Mouse (Mus musculus) G1E (cell line): ENCODE measurements around the gene Parp11. TPM values are rescaled to one million over a fixed set of nuclear protein-coding genes. Genes with fewer than 3 reads are reported as not detected.
A peak's percentile ranks its signal among the peaks of the same experiment; 100 is the strongest.

Source experiments
- ATAC-seq: 2 replicates; pipeline ENCODE4 v1.8.0; 2016; ENCODE audit warnings: mild to moderate bottlenecking; ENCODE audit not compliant: insufficient number of reproducible peaks, poor library complexity, low FRiP score, severe bottlenecking; ENCODE audit errors: extremely low read depth
- DNase-seq: peaks from one replicate; pipeline ENCODE4 v3.0.0; 2012; ENCODE audit warnings: low spot score
- H3K27me3 ChIP-seq: 2 replicates; pipeline ENCODE4 v1.6.1; 2012; ENCODE audit warnings: mild to moderate bottlenecking, low read length, inconsistent platforms; ENCODE audit not compliant: insufficient read depth
- H3K36me3 ChIP-seq: replicated peaks from 2 replicates; pipeline ENCODE3; 2012; ENCODE audit warnings: mild to moderate bottlenecking, inconsistent platforms
- H3K4me1 ChIP-seq: 2 replicates; pipeline ENCODE4 v1.6.1; 2012; ENCODE audit warnings: low read depth, low read length, inconsistent platforms, mixed read lengths; ENCODE audit not compliant: insufficient read depth
- H3K4me3 ChIP-seq: 2 replicates; pipeline ENCODE4 v1.5.1; 2012; ENCODE audit warnings: low read depth, mild to moderate bottlenecking, inconsistent platforms, low read length, moderate library complexity, mixed read lengths
- H3K9me3 ChIP-seq: replicated peaks from 2 replicates; pipeline ENCODE4 v1.6.1; 2012; ENCODE audit warnings: inconsistent platforms
- CTCF ChIP-seq: IDR thresholded peaks from 2 replicates; pipeline ENCODE4 v1.5.1; 2012; ENCODE audit warnings: low read depth, low read length, inconsistent platforms, mixed read lengths
- GATA1 ChIP-seq: IDR thresholded peaks from 2 replicates; pipeline ENCODE4 v1.6.1; 2012; ENCODE audit warnings: borderline replicate concordance, low read length, inconsistent platforms, mixed read lengths
- GATA2 ChIP-seq: IDR thresholded peaks from 2 replicates; pipeline ENCODE4 v1.6.1; 2012; ENCODE audit warnings: low read depth, low read length, inconsistent platforms, borderline replicate concordance
- POLR2AphosphoS5 ChIP-seq: IDR thresholded peaks from 2 replicates; pipeline ENCODE4 v1.6.1; 2012; ENCODE audit warnings: low read depth, low read length, inconsistent platforms; ENCODE audit not compliant: insufficient replicate concordance
- TAL1 ChIP-seq: conservative IDR thresholded peaks from 2 replicates; pipeline ENCODE4 v1.6.1; 2012; ENCODE audit warnings: low read depth, low read length, inconsistent platforms, mixed read lengths
- polyA plus RNA-seq: library from polyadenylated mRNA; stranded (reverse); fragments of >175 nt; gene quantifications from 2 replicates; pipeline ENCODE4 v1.2.3, GENCODE M21; 2012
- total RNA-seq, 2 experiments: library from RNA; stranded (forward) in 1 of 2; stranded (reverse) in 1 of 2; fragments of 200-1000 nt in 1 of 2; fragments of >200 nt in 1 of 2; fragmentation: Nextera tagmentation in 1 of 2; gene quantifications; 2 replicates each; pipeline ENCODE4 v1.2.3; 2014 to 2017

Parp11 gene
- total and polyA plus RNA-seq, 3 experiments = 5.0 to 22.3 (median 19.5) TPM

DNA sequence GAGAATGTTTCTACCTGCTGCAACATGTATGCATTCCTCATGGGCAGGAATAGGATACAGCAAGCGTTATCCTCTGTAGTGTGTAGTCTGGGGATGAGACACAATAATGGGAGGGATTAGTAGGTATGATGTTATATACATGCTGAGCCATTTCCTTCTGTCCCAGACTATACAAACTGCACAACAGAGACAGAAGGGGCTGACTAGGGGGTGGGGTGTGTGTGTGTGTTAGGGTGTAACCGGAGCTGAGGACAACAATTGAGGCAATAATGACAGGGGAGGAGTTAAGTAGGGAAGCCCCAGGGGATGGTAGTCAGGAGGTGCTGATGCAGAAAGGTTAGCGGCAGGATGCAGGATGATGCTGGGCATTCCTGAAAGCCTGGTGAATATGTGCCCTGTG is 28.6 kb downstream of the Parp11 start:
- no peaks in the 10 kb centered on the region for H3K9me3 ChIP-seq
- H3K4me3 ChIP-seq = no peak overlapping the region
- H3K27me3 ChIP-seq = no peaks in the 10 kb centered on the region
- peaks cover 36% of the 10 kb centered on the region for H3K4me1 ChIP-seq
- TF ChIP-seq GATA1 (no peak), CTCF (no peak), GATA2 (no peak), TAL1 (no peak), POLR2AphosphoS5 (no peak)
- peaks cover 69% of the 10 kb centered on the region for H3K36me3 ChIP-seq
- ATAC-seq (no peak), DNase-seq (no peak)

DNA sequence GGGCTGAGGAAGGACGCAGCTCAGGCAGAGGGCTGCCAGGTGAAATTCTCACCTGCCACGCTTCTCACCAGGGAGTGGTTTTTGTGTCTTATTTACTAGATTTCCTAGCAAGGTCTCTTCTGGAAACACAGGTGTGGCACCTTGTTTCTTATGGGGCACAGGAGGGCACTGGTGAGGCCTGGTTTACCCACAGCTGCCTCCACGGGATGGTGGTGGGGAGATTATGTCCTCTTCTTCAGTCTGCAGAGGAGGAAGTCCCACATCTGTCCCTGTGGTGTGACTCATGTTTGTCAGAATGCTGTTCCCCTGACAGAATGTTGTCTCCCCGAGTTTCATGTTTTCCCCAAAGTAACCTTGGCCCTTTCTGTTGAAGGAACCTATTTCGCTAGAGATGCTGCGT is 44.4 kb downstream of the Parp11 start:
- no peaks in the 10 kb centered on the region for H3K27me3 ChIP-seq
- peaks cover 36% of the 10 kb centered on the region for H3K36me3 ChIP-seq
- DNase-seq = no peak
- H3K9me3 ChIP-seq = no peaks in the 10 kb centered on the region
- ATAC-seq = no peak
- H3K4me3 ChIP-seq = no peak overlapping the region
- H3K4me1 ChIP-seq = peaks cover 5% of the 10 kb centered on the region; the same call in 1 of the 2 replicates
- TF ChIP-seq TAL1 (no peak), GATA1 (no peak)

DNA sequence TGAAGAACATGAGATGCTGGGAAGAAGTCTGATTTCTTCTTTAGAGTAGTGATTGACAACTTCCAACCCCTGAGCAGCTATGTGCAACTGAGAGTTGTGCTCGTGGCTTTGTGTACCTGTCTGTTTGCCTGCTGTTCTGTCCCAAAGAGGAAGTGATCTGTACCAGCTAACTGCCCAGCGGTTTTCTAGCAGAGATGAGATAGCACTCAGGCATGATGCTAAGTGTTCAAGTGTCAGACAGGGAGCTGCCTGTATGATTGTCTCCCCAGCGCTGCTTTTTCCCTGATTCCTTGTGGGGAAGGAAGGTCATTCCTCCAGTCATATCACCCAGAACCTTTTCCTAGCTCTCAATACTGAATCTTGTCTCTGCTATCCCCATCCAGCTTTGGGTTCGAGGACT is 45.9 kb downstream of the Parp11 start:
- no peak for TF ChIP-seq GATA2
- TF ChIP-seq CTCF = no peak
- TF ChIP-seq POLR2AphosphoS5 = no peak
- no peak for TF ChIP-seq GATA1
- no peak for TF ChIP-seq TAL1
- H3K4me1 ChIP-seq = peaks cover 5% of the 10 kb centered on the region; the same call in 1 of the 2 replicates
- H3K27me3 ChIP-seq = no peaks in the 10 kb centered on the region
- ATAC-seq (peak; percentile 40; the same call in 1 of the 2 replicates), DNase-seq (no peak)
- H3K9me3 ChIP-seq = no peaks in the 10 kb centered on the region
- no peak overlapping the region for H3K4me3 ChIP-seq
- H3K36me3 ChIP-seq = peaks cover 32% of the 10 kb centered on the region

DNA sequence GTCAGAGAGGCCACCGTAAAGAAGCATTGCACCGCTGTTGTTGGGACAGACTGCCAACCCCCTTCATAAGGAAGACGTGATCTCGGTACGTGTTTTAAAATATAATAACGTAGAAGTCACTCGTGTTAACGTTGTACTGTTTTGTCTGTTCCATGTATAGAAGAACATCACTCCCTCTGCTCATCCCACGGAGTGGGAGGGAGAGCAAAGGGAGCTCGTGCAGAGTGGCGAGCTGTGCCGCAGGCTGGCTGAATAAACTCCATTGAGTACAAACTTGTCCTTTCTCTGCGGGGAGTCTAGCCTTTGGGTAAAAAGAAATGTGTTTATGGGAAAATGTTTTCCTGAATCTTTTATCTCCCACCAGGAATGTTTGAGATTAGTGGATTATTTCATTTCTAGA is 47.1 kb downstream of the Parp11 start:
- Histone ChIP-seq H3K9me3 (no peaks in the 10 kb centered on the region), H3K4me1 (peaks cover 5% of the 10 kb centered on the region; the same call in 1 of the 2 replicates), H3K4me3 (no peak overlapping the region), H3K27me3 (no peaks in the 10 kb centered on the region), H3K36me3 (peaks cover 30% of the 10 kb centered on the region)
- DNase-seq = no peak
- no peak for TF ChIP-seq POLR2AphosphoS5
- TF ChIP-seq GATA1 = no peak
- no peak for TF ChIP-seq CTCF
- TF ChIP-seq TAL1 = no peak
- no peak for TF ChIP-seq GATA2
- ATAC-seq = no peak

DNA sequence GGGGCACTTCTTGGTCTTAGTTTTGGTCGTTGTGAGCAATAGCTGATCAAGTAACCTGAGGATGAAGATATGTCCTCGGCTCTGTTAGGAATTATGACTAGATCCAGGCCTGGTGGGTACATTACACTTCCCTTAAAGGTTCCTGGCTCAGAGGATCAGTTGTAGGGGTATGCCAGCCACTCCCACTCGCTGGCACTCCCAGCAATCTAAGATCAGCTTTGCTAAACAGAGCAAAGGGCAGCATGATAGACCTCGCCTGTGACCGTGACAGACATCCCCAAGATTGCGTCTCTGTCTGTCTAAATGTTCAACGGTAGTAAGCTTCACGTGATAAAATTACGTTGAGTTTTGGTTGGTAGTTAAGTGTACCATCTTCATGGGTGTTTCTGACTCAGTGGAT is 47.7 kb downstream of the Parp11 start:
- no peak overlapping the region for H3K4me3 ChIP-seq
- no peaks in the 10 kb centered on the region for H3K9me3 ChIP-seq
- peaks cover 30% of the 10 kb centered on the region for H3K36me3 ChIP-seq
- H3K27me3 ChIP-seq = no peaks in the 10 kb centered on the region
- DNase-seq = no peak
- no peak for ATAC-seq
- H3K4me1 ChIP-seq = peaks cover 5% of the 10 kb centered on the region; the same call in 1 of the 2 replicates
- no peak for TF ChIP-seq TAL1
- no peak for TF ChIP-seq GATA1
- no peak for TF ChIP-seq GATA2
- no peak for TF ChIP-seq CTCF
- TF ChIP-seq POLR2AphosphoS5 = no peak

DNA sequence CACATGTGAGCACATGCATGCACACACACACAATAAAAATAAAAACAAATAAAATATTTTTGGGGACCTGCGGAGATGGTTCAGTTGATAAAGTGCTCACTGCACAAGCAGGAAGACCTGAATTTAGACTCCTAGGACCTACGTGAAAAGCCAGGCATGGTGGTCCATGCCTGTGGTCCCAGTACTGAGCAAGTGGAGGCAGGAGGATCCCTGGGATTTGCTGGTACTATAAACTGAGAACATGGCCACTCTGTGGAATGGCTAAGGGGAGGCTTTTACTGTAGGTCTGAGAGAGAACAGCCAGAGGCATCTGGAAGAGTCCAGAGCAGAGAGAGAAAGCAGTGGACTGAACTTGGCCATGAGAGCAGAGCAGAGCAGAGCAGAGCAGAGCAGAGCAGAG is 48.6 kb downstream of the Parp11 start:
- Histone ChIP-seq H3K4me3 (no peak overlapping the region), H3K27me3 (0 out of 2 replicates have a peak, but pooled peaks cover 3% of the 10 kb centered on the region), H3K9me3 (no peaks in the 10 kb centered on the region), H3K36me3 (peaks cover 26% of the 10 kb centered on the region), H3K4me1 (peaks cover 5% of the 10 kb centered on the region; the same call in 1 of the 2 replicates)
- no peak for ATAC-seq
- DNase-seq = no peak
- TF ChIP-seq TAL1 = no peak
- no peak for TF ChIP-seq GATA1
- no peak for TF ChIP-seq GATA2
- TF ChIP-seq POLR2AphosphoS5 = no peak
- no peak for TF ChIP-seq CTCF

DNA sequence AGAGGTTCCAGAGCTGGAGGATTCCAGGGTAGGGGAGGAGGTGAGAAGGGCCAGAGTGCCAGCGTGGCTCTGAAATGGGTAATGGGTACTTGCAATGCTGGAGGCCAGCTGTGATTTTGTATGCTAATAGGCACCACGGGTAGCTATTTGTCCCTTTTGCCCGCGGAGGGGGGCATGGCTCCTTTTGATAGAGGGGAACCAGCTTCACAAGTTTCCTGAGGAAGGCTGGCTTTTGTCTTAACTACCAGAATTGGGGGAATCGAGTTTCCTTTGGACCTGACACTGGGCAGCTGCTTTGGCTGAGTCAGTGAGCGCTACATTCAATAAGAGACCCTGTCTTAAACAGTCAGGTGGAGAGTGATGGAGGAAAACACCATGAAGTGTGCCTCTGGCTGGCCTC is 49.2 kb downstream of the Parp11 start:
- no peak for DNase-seq

More for the DNA sequence above, 49.2 kb downstream of the Parp11 start:
- no peaks in the 10 kb centered on the region for H3K9me3 ChIP-seq
- H3K4me1 ChIP-seq = peaks cover 5% of the 10 kb centered on the region; the same call in 1 of the 2 replicates
- ATAC-seq = no peak
- no peak overlapping the region for H3K4me3 ChIP-seq
- TF ChIP-seq GATA2 (no peak), POLR2AphosphoS5 (no peak), TAL1 (no peak), GATA1 (no peak), CTCF (no peak)
- H3K27me3 ChIP-seq = 0 out of 2 replicates have a peak, but pooled peaks cover 5% of the 10 kb centered on the region
- H3K36me3 ChIP-seq = peaks cover 20% of the 10 kb centered on the region
